Mouse (Mus musculus) heart, embryonic 14.5 days (tissue): Measurements from ENCODE around the gene Prkar2a. TPM values are rescaled to one million over a fixed set of nuclear protein-coding genes. Genes with fewer than 3 reads are reported as not detected.

Source experiments
- ATAC-seq: fragments of 200-750 bp; cut with Nextera tagmentation; 2 replicates; pipeline ENCODE4 v1.8.0; 2017; ENCODE audit warnings: low read depth, moderate TSS enrichment; ENCODE audit not compliant: insufficient number of reproducible peaks, insufficient read depth, low FRiP score
- H3K27ac ChIP-seq, 2 experiments: fragments of 200-500 bp in 1 of 2; fragments of 300-500 bp in 1 of 2; sonication (generic) in 1 of 2; replicated peaks in 1 of 2; 2 replicates each; pipeline ENCODE4 v1.5.1; 2012 to 2014; ENCODE audit warnings: low read depth in 2 of 2, low read length in 2 of 2, control low read depth in 1 of 2, mild to moderate bottlenecking in 1 of 2, mixed read lengths in 1 of 2; ENCODE audit not compliant: control insufficient read depth in 1 of 2, insufficient read depth in 1 of 2
- H3K27me3 ChIP-seq: fragments of 300-500 bp; sonication (generic); 2 replicates; pipeline ENCODE4 v1.6.1; 2014; ENCODE audit warnings: mild to moderate bottlenecking, low read length, control low read depth; ENCODE audit not compliant: control insufficient read depth, insufficient read depth
- H3K36me3 ChIP-seq: fragments of 300-500 bp; sonication (generic); 2 replicates; pipeline ENCODE4 v1.6.1; 2014; ENCODE audit warnings: mild to moderate bottlenecking, control low read depth, low read length, mixed read lengths; ENCODE audit not compliant: control insufficient read depth, insufficient read depth
- H3K4me1 ChIP-seq, 2 experiments: fragments of 200-500 bp in 1 of 2; fragments of 300-500 bp in 1 of 2; sonication (generic) in 1 of 2; 2 replicates each; pipeline ENCODE4 v1.6.1; 2012 to 2014; ENCODE audit warnings: low read length in 2 of 2, control low read depth in 1 of 2, mixed read lengths in 1 of 2; ENCODE audit not compliant: control insufficient read depth in 2 of 2, insufficient read depth in 2 of 2
- H3K4me2 ChIP-seq: fragments of 300-500 bp; sonication (generic); 2 replicates; pipeline ENCODE4 v1.6.1; 2014; ENCODE audit warnings: mild to moderate bottlenecking, low read length
- H3K4me3 ChIP-seq, 2 experiments: fragments of 200-500 bp in 1 of 2; fragments of 300-500 bp in 1 of 2; sonication (generic) in 1 of 2; 2 replicates each; pipeline ENCODE4 v1.5.1; 2012 to 2014; ENCODE audit warnings: low read length in 2 of 2, mild to moderate bottlenecking in 2 of 2, control low read depth in 1 of 2, low read depth in 1 of 2, moderate library complexity in 1 of 2; ENCODE audit not compliant: control insufficient read depth in 1 of 2, insufficient read depth in 1 of 2
- H3K9ac ChIP-seq: fragments of 300-500 bp; sonication (generic); 2 replicates; pipeline ENCODE4 v1.6.1; 2014; ENCODE audit warnings: mild to moderate bottlenecking, low read length
- H3K9me3 ChIP-seq: fragments of 300-500 bp; sonication (generic); 2 replicates; pipeline ENCODE4 v1.6.1; 2016; ENCODE audit warnings: low read length, control low read depth; ENCODE audit not compliant: control insufficient read depth
- WGBS: fragments of 180-500 bp; shearing (Covaris S2); extraction: QIAGEN DNeasy Blood & Tissue Kit; methylation state at CpG from one replicate; pipeline ENCODE4 v1.1.7; 2014; 5-methylcytosine and 5-hydroxymethylcytosine counted together
- polyA plus RNA-seq: library from polyadenylated mRNA; unstranded; fragments of >200 nt; fragmentation: Nextera tagmentation; extraction: Ambion mirVana; gene quantifications from 2 replicates; pipeline ENCODE4 v1.2.1, GENCODE M21; 2014

The Prkar2a gene
- polyA plus RNA-seq, 1 experiment from 2014 or later = 31.5 TPM

DNA sequence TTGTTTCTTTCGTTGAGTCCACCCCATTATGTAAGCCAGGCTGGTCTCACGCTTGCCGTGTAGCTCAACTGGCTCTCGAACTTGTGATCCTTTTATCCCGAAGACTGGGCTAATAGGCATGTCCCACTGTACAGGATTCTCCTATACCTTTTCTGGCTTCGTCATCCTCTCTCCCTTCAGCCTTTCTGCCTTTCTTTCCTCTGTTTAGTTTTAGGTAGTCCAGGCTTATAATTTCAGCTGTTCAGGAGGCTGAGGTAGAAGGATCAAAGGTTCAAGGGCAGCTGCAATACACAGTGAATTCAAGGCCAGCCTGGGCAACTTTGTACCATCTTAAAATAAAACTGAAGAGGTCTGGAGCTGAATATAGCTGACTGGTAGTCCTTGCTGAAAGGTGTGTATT, 1.9 kb upstream of the Prkar2a start:
- no peak overlapping the region for H3K4me3 ChIP-seq

DNA sequence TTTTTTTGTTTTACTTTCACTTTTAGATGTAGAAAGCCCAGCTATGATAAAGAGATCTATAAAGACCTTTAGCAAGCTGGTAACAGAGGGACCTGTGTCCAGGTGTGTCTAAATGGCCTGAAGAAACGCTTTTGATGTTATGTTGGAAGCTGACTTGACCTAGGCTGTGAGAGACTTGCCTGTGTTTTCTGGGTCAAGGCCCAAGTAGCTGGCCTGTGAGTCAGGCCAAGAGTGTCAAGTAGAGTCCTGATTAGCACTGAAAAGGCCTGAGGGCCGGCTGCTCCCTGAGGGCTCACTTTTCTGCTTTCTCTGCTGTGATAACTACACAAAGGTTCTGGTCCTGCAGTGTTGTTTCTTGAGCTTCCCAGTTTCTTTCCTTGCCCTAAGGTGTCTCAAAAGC, 1.4 kb upstream of the Prkar2a start:
- Histone ChIP-seq H3K36me3 (peaks cover 27% of the 10 kb centered on the region), H3K4me1 (peaks cover 0 to 13% of the 10 kb centered on the region in 2 experiments; a peak in 1 of 4 replicates), H3K4me3 (no peak overlapping the region), H3K9ac (no peak overlapping the region), H3K27me3 (no peaks in the 10 kb centered on the region), H3K4me2 (no peak overlapping the region), H3K9me3 (no peaks in the 10 kb centered on the region), H3K27ac (no peak overlapping the region)
- 62% methylated on average over 2 of the region's 2 CpGs for WGBS
- ATAC-seq = no peak

More for the DNA sequence above, 1.9 kb upstream of the Prkar2a start:
- no peaks in the 10 kb centered on the region for H3K27me3 ChIP-seq
- ATAC-seq = no peak
- H3K36me3 ChIP-seq = peaks cover 33% of the 10 kb centered on the region
- no peak overlapping the region for H3K9ac ChIP-seq
- peaks cover 0 to 13% of the 10 kb centered on the region in 2 experiments; a peak in 1 of 4 replicates for H3K4me1 ChIP-seq
- WGBS = 90% methylated on average over 6 of the region's 6 CpGs
- H3K27ac ChIP-seq = no peak overlapping the region
- no peaks in the 10 kb centered on the region for H3K9me3 ChIP-seq
- no peak overlapping the region for H3K4me2 ChIP-seq

DNA sequence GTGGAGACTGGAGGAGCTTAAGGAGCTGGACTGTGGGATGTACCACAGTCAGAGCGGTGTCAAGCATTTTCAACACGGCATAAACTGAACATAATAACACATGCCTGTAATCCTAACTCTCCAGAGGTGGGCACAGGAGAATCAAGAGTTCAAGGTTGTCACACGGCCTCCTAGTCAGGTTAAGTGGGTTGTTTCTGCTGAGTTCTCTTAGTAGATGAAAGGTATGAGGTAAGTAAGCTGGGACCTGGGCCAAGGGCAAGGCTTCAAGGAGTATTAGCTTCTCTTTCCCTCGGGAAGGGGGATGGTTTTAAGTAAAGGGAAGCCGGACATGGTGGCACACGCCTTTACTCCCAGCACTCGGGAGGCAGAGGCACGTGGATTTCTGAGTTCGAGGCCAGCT, 663 bp upstream of the Prkar2a start:
- Histone ChIP-seq H3K27ac (no peak overlapping the region), H3K4me2 (no peak overlapping the region), H3K36me3 (peaks cover 20% of the 10 kb centered on the region), H3K4me3 (no peak overlapping the region), H3K9ac (no peak overlapping the region), H3K27me3 (no peaks in the 10 kb centered on the region), H3K4me1 (peaks cover 3 to 19% of the 10 kb centered on the region in 2 experiments), H3K9me3 (no peaks in the 10 kb centered on the region)
- ATAC-seq = no peak
- WGBS = 74% methylated on average over 9 of the region's 9 CpGs

DNA sequence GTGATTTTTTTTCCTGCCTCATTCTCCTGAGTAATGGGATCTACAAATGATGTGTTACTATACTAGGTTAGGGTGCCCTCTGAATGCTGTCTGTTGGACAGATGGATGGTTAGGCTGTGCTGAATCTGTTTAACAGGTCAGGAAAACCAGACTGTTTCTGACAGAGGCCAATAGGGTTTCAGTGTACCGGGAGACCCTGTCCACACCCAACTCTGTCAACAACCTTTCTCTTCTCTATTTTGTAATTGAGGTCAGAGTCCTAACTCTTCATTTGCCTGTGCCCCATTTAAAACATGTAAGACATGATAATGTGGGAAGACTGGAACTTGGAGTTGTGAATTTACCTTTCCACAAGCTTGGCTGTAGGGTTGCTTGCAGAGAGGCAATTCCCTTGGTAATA, 879 bp downstream of the Prkar2a start:
- 85% methylated on average over 1 of the region's 1 CpGs for WGBS
- Histone ChIP-seq H3K27me3 (no peaks in the 10 kb centered on the region), H3K9me3 (no peaks in the 10 kb centered on the region), H3K4me1 (peaks cover 3 to 29% of the 10 kb centered on the region in 2 experiments), H3K4me3 (no peak overlapping the region), H3K36me3 (peaks cover 5% of the 10 kb centered on the region; the same call in 1 of the 2 replicates), H3K27ac (no peak overlapping the region), H3K9ac (no peak overlapping the region), H3K4me2 (no peak overlapping the region)
- ATAC-seq = no peak

DNA sequence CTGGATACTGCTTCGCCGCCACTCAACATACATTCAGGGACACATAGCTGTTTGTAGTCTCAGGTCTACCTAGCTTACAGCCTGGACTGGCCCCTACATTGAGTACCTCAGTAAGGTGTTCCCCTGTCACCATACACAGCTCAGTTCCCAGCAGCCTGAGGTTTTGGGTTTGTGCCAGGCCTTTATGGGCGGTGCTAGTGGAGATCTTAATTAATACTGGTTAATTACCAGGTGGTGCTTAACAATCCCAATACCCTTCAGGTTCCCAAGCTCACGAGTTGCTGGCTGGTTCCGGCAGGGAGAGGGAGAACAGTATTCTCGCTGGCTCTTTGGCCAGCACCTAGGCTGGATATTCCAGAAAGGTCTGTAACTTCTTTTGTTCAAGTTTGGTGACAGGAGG, 1.8 kb downstream of the Prkar2a start:
- H3K27ac ChIP-seq = no peak overlapping the region
- 82% methylated on average over 6 of the region's 6 CpGs for WGBS
- H3K36me3 ChIP-seq = no peaks in the 10 kb centered on the region
- H3K27me3 ChIP-seq = no peaks in the 10 kb centered on the region
- peaks cover 3 to 29% of the 10 kb centered on the region in 2 experiments for H3K4me1 ChIP-seq
- no peaks in the 10 kb centered on the region for H3K9me3 ChIP-seq
- ATAC-seq = no peak
- H3K9ac ChIP-seq = no peak overlapping the region
- H3K4me2 ChIP-seq = no peak overlapping the region
- H3K4me3 ChIP-seq = no peak overlapping the region

DNA sequence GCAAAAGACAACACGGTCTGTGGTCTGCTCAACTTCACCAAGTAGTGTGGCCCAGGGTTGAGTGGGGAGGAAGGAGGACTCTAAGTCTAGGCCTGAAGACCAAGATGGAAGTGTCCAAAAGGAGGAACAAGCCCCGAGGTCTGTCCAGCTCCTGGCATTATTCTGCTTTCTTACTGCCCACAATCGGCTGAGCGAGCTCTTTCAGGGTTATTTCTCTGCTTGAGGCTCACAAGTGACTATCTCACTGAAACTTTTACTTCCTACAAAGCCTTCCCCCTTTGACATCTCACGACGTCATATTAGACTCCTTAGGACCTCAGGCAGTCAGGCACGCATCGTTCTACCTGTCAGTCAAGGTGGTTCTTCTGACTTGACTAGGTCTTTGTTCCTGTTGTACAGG, 2.3 kb downstream of the Prkar2a start:
- Histone ChIP-seq H3K9me3 (no peaks in the 10 kb centered on the region), H3K27me3 (no peaks in the 10 kb centered on the region), H3K27ac (peak overlapping the region in 1 of 2 experiments; percentile 74; a peak in 1 of 4 replicates), H3K4me1 (peaks cover 3 to 27% of the 10 kb centered on the region in 2 experiments), H3K4me2 (peak overlapping the region; percentile 95), H3K4me3 (peak overlapping the region; percentile 80 to 83; a peak in 2 of 4 replicates), H3K9ac (peak overlapping the region; percentile 88), H3K36me3 (no peaks in the 10 kb centered on the region)
- ATAC-seq = 0 out of 2 replicates have a peak, but pooled peaks have one; percentile 11
- 62% methylated on average over 8 of the region's 8 CpGs for WGBS

DNA sequence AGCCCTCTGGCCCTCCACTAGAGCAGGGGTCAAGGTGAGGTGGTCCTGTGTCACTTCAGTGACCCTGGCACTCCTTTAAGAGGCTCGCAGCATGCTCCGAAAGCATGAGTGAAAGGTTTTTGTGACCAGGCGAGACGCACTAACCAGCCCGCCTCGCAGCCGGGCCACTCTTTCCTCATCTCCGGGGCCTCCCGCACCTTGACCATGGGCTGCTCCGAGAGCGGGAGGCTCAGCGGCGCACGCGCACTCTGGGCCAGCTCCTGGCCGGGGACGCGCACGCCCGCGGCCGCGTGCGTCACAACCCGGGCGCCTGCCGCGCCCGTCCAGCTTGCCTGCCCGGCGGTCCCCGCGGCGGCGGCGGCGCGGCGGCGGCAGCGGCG, 2.7 kb downstream of the Prkar2a start:
- H3K36me3 ChIP-seq = no peaks in the 10 kb centered on the region
- peak overlapping the region; percentile 88 for H3K9ac ChIP-seq
- peaks cover 3 to 23% of the 10 kb centered on the region in 2 experiments for H3K4me1 ChIP-seq
- ATAC-seq = peak; percentile 82
- peak overlapping the region; percentile 80 to 83 for H3K4me3 ChIP-seq
- H3K27me3 ChIP-seq = no peaks in the 10 kb centered on the region
- no peaks in the 10 kb centered on the region for H3K9me3 ChIP-seq
- WGBS = under 1% methylated on average over 42 of the region's 42 CpGs
- H3K27ac ChIP-seq = peak overlapping the region in 1 of 2 experiments; percentile 74; a peak in 2 of 4 replicates
- peak overlapping the region; percentile 95 for H3K4me2 ChIP-seq
